Mouse (Mus musculus) cerebellum, adult 18-20 months (tissue): ENCODE data around the gene Skint1.
"Not testable (repeated sequence)": the region's sequence is repeated elsewhere in the genome, so short reads cannot be mapped to it uniquely, and the experiment has no call there.

Experiments
- DNase-seq, 2 experiments: peaks; one replicate each; pipeline ENCODE4 v3.0.0; 2021

Gene Skint1

GRCm38 (mm10) chr4:112005969-112006368 is at the start of gene Skint1:
Gene Skint1, plus strand, starts transcription at chr4:112006269.
- DNase-seq = no peak

- no peak for DNase-seq
Observed at GRCm38 (mm10) chr4:111961309-111961708, 44.8 kb upstream of the Skint1 start.

- not testable (repeated sequence) for DNase-seq
Observed at GRCm38 (mm10) chr4:111963241-111963640, 42.8 kb upstream of the Skint1 start.

- no peak for DNase-seq
Observed at GRCm38 (mm10) chr4:111963669-111964068, 42.4 kb upstream of the Skint1 start.

- DNase-seq = no peak
Observed at GRCm38 (mm10) chr4:111972623-111973022, 33.4 kb upstream of the Skint1 start, which contains the start of gene Skint7. Gene Skint7, plus strand, starts transcription at chr4:111972923.

GRCm38 (mm10) chr4:112071716-112072115 is 65.6 kb downstream of the Skint1 start, which contains the start of gene Skint4:
Gene Skint4, plus strand, starts transcription at chr4:112072016.
- no peak for DNase-seq
